Mouse (Mus musculus) liver, adult (tissue): ENCODE data around the gene Gabrr3.

Experiments used
- GATA4 ChIP-seq: IDR thresholded peaks from 2 replicates; pipeline ENCODE4 v1.6.1; 2014; ENCODE audit warnings: mild to moderate bottlenecking, low read length; ENCODE audit not compliant: insufficient replicate concordance

The Gabrr3 gene

DNA sequence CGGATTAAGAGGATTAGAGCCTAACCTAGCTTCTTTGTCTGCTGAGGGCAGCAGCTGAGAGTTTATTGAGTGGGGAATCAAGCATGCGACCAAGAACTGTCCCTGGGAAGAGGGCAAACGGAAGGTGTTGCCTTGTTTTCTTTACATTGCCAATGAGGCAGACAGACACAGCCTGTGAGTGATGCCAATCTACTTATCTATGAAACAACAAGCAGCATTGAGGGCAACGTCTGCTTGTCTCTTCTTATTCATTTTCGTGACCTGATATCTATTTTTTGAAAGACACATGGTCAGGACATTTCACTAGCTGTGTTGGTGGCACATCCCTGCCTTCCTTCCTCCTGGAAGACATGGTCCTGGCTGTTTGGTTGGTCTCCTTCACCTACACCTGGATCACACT lies at the start of gene Gabrr3:
TSS of gene Gabrr3 (plus strand) at position 301 of the 400 bp plus-strand sequence.
- no peak for TF ChIP-seq GATA4

DNA sequence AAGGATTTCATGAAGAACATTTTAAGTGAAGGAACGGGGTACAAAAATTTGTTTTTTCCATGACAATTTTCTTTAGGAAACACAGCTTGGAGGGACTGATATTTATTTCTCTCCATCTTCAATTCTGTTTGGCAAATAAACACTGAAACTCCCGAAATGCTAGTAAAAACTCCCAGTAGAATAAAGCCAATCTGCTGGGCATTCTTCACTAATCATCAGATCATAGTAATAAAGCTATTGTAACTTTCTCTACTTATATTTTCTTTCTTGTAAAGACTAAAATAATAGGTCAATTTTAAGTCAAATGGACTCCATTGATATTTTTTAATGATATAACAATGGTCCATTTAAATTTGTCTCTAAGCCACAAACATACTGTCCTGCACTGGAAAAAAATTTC lies 43.2 kb upstream of the Gabrr3 start, which contains the start of gene Olfr209:
TSS of gene Olfr209 (minus strand) at position 101 of the 400 bp plus-strand sequence.
- TF ChIP-seq GATA4 = no peak

DNA sequence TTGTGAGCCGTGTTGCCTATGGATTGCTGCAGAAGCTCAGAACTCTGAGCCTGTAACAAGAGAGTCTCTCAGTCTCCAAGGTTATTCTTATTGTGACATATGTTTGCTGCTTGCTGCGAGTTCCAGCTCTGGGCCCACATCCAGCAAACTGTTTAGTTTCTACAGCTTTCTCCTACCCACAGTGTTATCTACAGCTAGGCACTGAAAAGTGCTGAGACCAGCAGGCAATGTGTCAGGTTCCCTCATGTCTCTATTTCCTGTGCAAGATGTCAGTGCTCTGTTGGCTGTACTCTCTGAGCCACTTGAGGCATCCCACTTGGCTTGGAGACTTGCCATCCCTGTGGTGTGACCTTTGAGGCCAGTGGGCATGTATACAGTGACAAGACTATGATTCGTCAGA lies 13.8 kb upstream of the Gabrr3 start:
- no peak for TF ChIP-seq GATA4

DNA sequence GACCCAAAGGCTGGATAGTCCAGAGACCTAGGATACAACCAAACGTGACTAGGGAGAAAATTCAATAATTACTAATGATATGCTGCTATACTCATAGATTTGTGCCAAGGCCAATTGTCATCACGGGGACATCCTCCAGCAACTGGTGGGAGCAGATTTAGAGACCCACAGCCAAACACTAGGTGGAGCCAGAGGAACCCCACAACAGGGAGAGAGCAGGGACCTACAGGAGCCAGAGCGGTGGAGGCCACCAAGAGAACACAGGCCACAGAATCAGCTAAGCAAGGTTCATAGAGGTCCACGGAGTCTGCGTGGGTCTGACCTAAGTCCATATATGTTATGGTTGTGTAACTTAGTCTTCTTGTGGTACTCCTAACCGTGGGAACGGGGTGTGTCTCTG lies 6.0 kb upstream of the Gabrr3 start:
- no peak for TF ChIP-seq GATA4

DNA sequence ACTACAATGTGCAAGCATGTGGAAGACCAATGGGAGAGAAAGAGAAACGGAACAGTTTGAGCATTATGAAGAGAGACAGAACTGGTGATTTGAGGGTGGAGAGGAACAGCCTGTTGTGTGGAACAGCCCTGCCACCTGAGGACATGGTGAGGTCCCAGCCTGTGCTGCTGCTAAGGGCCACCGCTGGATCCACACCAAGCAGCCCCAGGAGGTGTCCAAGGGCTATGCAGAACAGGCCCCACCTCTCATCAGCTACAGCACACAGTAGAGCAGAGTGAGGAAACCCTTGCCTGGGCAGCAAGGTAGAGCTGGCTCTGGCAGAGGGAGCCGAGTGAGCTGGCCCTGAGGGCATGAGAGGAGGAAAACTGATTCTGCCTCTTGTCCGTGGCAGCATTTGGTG lies 5.1 kb upstream of the Gabrr3 start:
- TF ChIP-seq GATA4 = no peak

DNA sequence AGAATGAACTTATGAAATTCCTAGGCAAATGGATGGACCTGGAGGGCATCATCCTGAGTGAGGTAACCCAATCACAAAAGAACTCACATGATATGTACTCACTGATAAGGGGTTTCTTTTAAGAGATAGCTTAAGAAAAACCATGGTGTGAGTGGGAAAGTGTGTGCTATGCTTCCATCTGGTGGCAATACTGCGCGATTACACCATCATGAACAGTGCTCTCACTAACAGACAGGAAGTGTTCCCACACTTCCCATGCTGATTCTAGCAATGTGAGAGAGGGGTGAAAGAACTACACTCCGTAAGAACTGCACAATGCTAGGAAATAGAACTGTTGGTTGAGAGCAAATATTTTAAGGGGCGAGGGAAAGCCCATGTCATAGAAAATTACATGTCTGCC lies 3.4 kb upstream of the Gabrr3 start:
- no peak for TF ChIP-seq GATA4

DNA sequence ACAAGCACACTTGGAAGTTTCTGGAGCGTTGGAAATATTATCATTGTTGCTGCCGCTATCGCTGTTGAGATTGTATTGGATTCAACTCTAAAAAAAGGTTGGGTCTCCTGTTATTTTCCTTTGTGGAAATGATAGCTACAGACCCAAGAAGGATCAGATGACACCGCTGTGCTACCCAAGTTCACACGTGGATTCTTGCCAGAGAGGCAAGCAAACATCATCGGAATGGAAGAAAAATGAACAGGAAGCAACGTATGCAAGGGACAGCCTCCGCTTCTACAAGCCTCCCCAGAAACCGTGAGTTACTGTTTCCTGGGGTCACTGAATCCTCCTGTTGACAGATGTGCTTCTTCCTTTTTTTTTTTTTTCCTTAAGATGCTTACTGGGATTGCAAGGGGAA lies 2.3 kb upstream of the Gabrr3 start:
- no peak for TF ChIP-seq GATA4

DNA sequence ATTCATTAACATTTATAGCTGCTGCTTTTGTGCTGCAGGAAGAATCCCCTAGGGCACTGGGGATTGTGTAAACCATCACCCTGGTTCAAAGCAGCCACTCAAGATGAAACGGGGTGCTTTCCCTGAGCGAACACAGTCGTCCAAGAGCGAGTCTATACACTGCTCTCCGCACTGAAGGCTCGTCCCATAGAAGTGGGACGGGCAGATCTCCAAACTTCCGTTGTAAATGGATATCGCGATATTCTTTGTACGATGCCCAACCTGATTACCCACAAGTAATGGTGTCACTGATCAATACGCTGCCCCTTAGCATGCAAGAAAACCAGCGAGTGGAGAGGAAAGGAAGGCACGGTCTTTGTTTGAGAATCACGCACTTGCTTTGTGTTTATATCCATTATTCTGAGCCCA lies 2.2 kb downstream of the Gabrr3 start:
- TF ChIP-seq GATA4 = no peak

DNA sequence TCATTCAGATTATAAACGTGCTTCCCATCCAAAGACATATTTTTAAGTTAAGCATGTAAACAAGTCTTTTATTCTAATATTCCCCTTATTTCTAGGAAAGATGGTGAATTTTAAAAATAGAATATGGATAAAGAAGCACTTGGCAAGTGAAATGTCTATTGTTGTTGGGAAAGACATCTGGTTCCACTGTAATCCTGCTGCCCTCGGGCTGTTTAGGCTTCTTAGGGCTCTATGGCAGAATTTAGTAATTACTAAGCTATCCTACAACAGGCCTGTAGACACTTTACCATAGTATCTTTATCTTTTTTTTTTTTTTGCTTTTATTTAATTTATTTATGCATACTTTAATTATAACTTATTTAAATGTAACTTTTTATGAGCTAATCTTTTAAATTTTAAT lies 2.7 kb downstream of the Gabrr3 start:
- no peak for TF ChIP-seq GATA4

DNA sequence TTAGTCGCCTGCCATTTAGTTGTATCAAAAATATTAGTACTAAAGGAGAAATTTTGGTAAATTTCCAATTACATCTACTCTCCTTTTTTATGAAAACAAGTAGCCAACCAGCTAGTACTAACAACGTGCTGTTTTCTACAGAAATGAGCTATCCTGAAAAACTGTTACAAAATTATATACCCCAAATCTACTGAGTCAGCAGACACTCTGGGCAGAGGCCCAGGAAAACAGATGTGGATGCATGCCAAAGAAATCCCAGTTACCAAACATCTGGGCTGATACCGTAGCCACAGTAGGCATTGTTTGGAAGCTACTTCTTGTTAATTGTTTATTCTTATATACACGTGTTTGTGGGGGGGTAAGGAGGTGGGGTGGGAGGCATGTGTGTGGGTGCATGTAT lies 6.3 kb downstream of the Gabrr3 start:
- TF ChIP-seq GATA4 = no peak

DNA sequence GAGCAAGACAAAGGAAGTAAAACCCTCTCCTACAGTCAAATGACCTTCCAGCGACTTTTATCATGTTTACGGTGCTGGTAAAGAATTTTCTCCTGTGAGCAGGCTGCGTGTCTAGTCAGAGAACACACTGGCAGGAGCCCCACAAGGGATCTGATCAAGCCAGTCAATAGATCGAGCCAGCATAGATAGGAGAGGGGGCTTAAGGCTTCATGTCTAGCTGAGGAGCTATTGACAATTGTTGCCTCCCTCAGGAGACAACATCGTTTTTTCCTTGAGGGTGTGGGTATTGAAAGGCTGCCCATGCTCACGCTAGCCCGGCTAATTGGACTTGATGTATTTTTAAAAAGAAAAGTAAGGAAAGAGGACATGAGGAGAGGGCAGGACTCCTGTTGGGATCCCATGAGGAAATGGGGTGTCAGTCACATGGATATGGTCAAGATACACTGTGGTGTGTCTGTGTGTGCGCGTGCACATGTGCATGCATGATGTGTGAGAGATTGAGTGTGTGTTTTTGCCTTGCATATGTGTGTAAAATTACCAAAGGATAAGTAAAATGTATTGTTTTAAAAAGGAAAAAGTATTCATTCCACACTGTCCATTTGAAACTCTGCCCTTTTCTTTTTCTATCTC lies 13.2 kb downstream of the Gabrr3 start:
- TF ChIP-seq GATA4 = no peak

DNA sequence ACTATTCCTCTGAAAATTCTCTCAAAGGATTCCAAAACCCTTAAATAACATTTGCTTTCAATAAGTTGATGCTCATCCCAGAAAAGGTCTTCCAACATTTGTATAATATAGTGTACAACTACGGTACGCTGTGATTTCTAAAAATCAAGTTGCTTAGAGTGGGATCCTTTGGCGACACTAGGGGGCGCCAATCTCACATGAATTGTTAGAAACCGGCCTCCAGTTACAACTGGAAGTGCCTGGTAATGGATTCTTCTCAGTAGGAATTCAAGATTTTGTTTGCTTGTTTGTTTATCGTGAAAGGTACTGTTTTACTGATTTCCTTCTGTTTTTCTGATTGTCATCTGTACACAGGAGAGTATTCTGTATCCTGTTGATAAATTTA lies 13.7 kb downstream of the Gabrr3 start:
- no peak for TF ChIP-seq GATA4

DNA sequence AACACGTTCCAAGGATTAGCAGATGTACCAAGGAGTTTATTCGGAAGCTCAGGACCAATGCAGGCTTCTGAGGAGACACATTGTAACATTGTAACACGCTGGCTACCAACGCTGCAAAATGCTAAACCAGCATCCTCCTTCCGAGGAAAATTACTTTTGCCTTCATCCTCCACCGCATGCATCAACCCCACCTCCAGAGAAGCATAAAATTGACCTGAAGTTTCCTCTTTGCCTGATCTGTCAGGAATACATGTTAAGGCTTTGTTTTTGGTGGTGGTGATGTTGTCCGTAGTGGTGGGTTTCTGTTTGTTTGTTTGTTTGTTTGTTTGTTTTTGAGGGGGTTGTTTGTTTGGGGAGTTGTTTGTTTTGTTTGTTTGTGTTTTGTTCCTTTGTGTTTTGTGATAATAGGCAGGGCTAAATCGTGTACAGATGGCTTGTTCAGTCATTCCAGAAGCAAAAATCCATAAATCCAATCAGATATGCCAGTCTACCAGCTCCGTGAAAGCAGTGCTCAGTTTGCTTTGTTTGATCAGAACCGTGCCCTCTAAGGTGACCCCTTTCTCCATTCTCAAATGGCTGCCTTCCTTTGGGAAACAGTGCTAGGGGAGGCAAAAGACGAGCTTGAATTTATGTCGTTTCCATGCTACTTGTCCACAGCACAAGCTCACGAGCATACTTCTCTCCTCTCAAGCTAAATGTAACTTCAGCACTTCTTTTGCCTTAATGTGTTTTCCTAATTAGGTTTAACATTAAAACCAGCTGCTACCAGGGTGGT lies 14.6 kb downstream of the Gabrr3 start:
- no peak for TF ChIP-seq GATA4

DNA sequence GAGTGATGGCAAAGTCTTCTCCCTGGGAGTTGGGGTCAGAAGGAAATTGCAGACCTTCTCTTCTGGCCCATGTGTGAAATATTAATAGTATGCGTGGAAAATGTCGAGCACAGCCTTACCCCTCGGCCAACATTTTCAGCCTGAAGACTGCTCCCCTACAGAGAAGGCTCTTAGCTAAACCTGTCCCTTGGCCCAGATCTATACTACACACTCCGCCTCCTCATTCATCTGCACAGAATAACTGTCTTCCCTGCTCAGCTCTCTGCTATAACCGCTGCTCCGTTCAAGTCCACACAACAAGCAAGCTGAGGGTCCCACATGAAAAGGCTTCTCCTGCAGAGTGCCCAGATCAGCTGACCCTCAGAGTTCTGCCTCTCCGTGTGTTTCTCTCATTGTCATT lies 20.8 kb downstream of the Gabrr3 start:
- TF ChIP-seq GATA4 = no peak

DNA sequence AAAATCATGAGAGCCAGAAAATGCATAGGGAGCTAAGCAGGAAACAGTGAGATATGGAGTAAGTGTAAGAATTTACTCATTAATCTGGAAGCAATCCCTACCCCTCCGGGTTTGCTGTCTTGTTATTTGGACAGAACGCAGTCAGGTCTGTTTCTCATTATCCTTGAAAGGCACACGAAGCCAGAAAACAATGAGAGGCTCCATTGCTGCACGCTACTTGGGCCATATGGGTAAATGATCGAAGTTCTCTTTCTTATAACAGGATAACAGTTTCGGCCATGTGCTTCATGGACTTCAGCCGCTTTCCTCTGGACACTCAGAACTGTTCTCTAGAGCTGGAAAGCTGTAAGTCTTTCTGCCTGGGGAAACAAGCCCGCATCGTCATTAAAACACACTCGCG lies 26.0 kb downstream of the Gabrr3 start:
- TF ChIP-seq GATA4 = no peak

DNA sequence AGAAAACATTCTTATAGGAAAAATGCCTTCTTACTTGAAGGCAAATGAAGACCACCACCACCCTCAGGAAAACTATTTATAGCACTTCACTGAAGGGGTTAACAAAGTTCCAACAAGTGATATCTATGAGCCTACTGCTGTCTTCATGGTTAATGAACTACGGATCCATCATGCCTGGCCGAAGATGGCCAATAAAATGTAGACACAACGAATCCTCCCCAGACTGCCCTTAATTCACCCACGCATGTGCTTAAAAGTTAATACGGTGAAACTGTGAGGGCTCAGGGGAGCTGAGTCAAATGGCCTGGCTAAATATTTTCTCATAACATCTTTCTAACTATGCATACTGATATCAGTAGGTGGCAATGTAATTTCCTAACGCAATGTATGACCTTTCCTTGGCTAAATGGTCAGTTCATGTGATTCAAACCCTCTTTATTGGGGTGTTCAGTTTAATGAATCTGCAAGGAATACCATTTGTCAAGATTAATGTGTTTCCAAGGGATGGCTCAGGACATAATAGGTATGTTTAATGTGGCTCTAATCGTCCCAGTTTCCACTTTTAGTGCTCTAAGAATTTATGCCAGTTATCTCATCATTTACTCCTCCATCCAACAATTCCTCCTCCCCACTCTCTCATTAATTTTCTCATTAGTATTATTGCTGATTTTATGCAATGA lies 37.9 kb downstream of the Gabrr3 start:
- no peak for TF ChIP-seq GATA4
